Mouse (Mus musculus) thymus, adult 2 months (tissue): Measurements from ENCODE around the gene Prkcg.

Source experiments
- CTCF ChIP-seq: fragments of 200-500 bp; IDR thresholded peaks from 2 replicates; pipeline ENCODE4 v1.5.1; 2012; ENCODE audit warnings: mild to moderate bottlenecking, control low read depth, low read length, moderate library complexity, borderline replicate concordance; ENCODE audit not compliant: control insufficient read depth, poor library complexity, insufficient read depth; ENCODE audit errors: extremely low read depth
- POLR2A ChIP-seq: fragments of 200-500 bp; IDR thresholded peaks from 2 replicates; pipeline ENCODE4 v1.6.1; 2012; ENCODE audit warnings: mild to moderate bottlenecking, low read length, control low read depth, moderate library complexity; ENCODE audit not compliant: control insufficient read depth, poor library complexity, insufficient read depth; ENCODE audit errors: extremely low read depth

GRCm38 (mm10) chr7:3294794-3295193 is 5.8 kb downstream of the Prkcg start:
- TF ChIP-seq CTCF: no peak
- no peak for TF ChIP-seq POLR2A
